Comparison of ENCODE assay signal across 12 mouse cellular contexts in the genomic region with DNA sequence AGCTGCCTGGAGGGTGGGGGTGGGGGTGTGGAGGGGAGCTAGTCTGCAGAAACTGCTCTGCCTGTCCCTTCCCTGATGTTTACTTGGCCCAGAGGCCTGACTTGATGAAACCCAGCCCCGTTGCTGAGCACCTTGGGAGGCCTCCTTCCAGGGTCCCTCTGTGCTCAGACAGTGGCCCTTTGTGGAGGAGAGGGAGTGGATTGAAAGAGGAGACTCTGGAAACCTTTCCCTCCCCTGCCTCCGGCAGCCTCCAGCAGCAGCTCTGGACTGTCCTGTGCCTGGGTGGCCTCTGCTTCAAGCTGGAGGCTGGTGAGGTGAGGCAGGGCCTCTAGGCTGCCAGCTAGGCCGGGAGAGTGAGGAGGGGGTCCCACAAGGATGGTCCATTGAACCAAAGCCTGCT. TPM values are rescaled to one million over a fixed set of nuclear protein-coding genes. Genes with fewer than 3 reads are reported as not detected.
DNase-seq lines count a peak whose midpoint lies in the region; ATAC-seq lines count a peak whose summit lies in the region.
"Had no signal": no experiment of that assay in that cellular context is flagged by ENCODE, and none has a peak within 500 bp of the region (broad histone marks: within the 10 kb centered on the region; RNA-seq: fewer than 3 reads in every experiment).

No protein-coding gene starts in this region.

- H3K27me3 ChIP-seq in hindbrain, embryonic 10.5 days (ENCODE audit: insufficient read depth, poor library complexity, severe bottlenecking), result no peaks in the 10 kb centered on the region
- no peaks in the 10 kb centered on the region for H3K27me3 ChIP-seq in hindbrain, embryonic 13.5 days
- H3K27me3 ChIP-seq in limb, embryonic 10.5 days (ENCODE audit: low read depth, poor library complexity, severe bottlenecking), result no peaks in the 10 kb centered on the region

- peaks cover 22% of the 10 kb centered on the region for H3K4me1 ChIP-seq in hindbrain, embryonic 10.5 days (replicated peaks)
- peaks cover 10% of the 10 kb centered on the region; the same call in 1 of the 2 replicates for H3K4me1 ChIP-seq in hindbrain, embryonic 13.5 days (replicated peaks)
- peaks cover 22% of the 10 kb centered on the region for H3K4me1 ChIP-seq in limb, embryonic 10.5 days
- H3K4me1 ChIP-seq: megakaryocyte, embryonic 14.5 days had no signal

- ATAC-seq in hindbrain, embryonic 13.5 days (ENCODE audit: low FRiP score), result no peak

- no peak overlapping the region for H3K9ac ChIP-seq in hindbrain, embryonic 13.5 days

- no peak overlapping the region for H3K4me3 ChIP-seq in hindbrain, embryonic 10.5 days
- no peak overlapping the region for H3K4me3 ChIP-seq in hindbrain, embryonic 13.5 days
- H3K4me3 ChIP-seq in limb, embryonic 10.5 days, result no peak overlapping the region
- H3K4me3 ChIP-seq: gastrocnemius, adult 2 months; megakaryocyte, embryonic 14.5 days had no signal

- WGBS in hindbrain, embryonic 10.5 days, result 9% methylated on average over 3 of the region's 3 CpGs
- WGBS in hindbrain, embryonic 13.5 days, result 16% methylated on average over 3 of the region's 3 CpGs
- 10% methylated on average over 3 of the region's 3 CpGs for WGBS in limb, embryonic 10.5 days

- peak; percentile 47 for DNase-seq in hindbrain, embryonic 10.5 days (ENCODE audit: low spot score)
- peak; percentile 45 for DNase-seq in retina, postnatal 1 day
- no peak for DNase-seq in retina, embryonic 14.5 days (ENCODE audit: low spot score)
- no peak for DNase-seq in limb, embryonic 10.5 days (ENCODE audit: low spot score)
- no peak for DNase-seq in urinary bladder, postnatal 25 days (ENCODE audit: low spot score)
- DNase-seq in adrenal gland, adult 8-10 months, result no peak
- no peak for DNase-seq in adrenal gland, postnatal 10 days
- DNase-seq: gastrocnemius, adult 2 months; kidney, postnatal 25 days; liver had no signal

- H3K27ac ChIP-seq in hindbrain, embryonic 10.5 days, result peak overlapping the region; percentile 80
- H3K27ac ChIP-seq in hindbrain, embryonic 13.5 days, result no peak overlapping the region
- peak overlapping the region; percentile 72 for H3K27ac ChIP-seq in limb, embryonic 10.5 days
- H3K27ac ChIP-seq: gastrocnemius, adult 2 months had no signal

- no peak overlapping the region for H3K4me2 ChIP-seq in hindbrain, embryonic 13.5 days

- H3K9me3 ChIP-seq in hindbrain, embryonic 10.5 days, result no peaks in the 10 kb centered on the region
- H3K9me3 ChIP-seq in hindbrain, embryonic 13.5 days, result no peaks in the 10 kb centered on the region
- H3K9me3 ChIP-seq in limb, embryonic 10.5 days (replicated peaks), result no peaks in the 10 kb centered on the region
- H3K9me3 ChIP-seq: megakaryocyte, embryonic 14.5 days had no signal

- H3K36me3 ChIP-seq in hindbrain, embryonic 10.5 days, result no peaks in the 10 kb centered on the region
- H3K36me3 ChIP-seq in hindbrain, embryonic 13.5 days, result no peaks in the 10 kb centered on the region
- no peaks in the 10 kb centered on the region for H3K36me3 ChIP-seq in limb, embryonic 10.5 days

RNA-seq across cellular contexts. Expression of gene Epb41l1, which starts 13.7 kb away (rescaled TPM):
- 1.0 and 2.1 TPM in 2 replicates for polyA plus RNA-seq in hindbrain, embryonic 10.5 days (2016; fragmentation: Nextera tagmentation; extraction: Ambion mirVana)
- 11.3 and 11.5 TPM in 2 replicates for polyA plus RNA-seq in hindbrain, embryonic 13.5 days (2015; fragmentation: Nextera tagmentation; extraction: Ambion mirVana)
- 0.46 and 1.1 TPM in 2 replicates for polyA plus RNA-seq in limb, embryonic 10.5 days (2016; fragmentation: Nextera tagmentation; extraction: Ambion mirVana)
- total RNA-seq in adrenal gland, adult 8-10 months (2022), result 100 to 1,000 TPM in 2 of 4 experiments, 10 to 100 TPM in 2; 72.4 to 109 (median 91.3) TPM
- 10 to 100 TPM; 41.5 to 56.4 TPM for total RNA-seq in adrenal gland, postnatal 10 days (2021)

Comparison
In these comparisons a context has a peak if more than half of its experiments do, and no peak if none do; other contexts are left out.
1. DNase-seq: peak in hindbrain, embryonic 10.5 days (single experiment) and retina, postnatal 1 day (single experiment); none in retina, embryonic 14.5 days (single experiment), limb, embryonic 10.5 days (single experiment), urinary bladder, postnatal 25 days (single experiment), adrenal gland, adult 8-10 months (single experiment) and adrenal gland, postnatal 10 days (single experiment).